ENCODE assay signal across 13 mouse cellular contexts in genomic region chr7:27631439-27631838, GRCm38 (mm10). TPM values are rescaled to one million over a fixed set of nuclear protein-coding genes. Genes with fewer than 3 reads are reported as not detected.
"Had no signal": no experiment of that assay in that cellular context is flagged by ENCODE, and none has a peak within 500 bp of the region (broad histone marks: within the 10 kb centered on the region; RNA-seq: fewer than 3 reads in every experiment).

No protein-coding gene starts in this region.

- DNase-seq: kidney, postnatal 25 days; layer of hippocampus, adult 9-11 months; liver, embryonic 13.5 days; lung, adult 2 months; lung, postnatal 14 days; lung, postnatal 4 days; midbrain, embryonic 14.5 days; right cerebral cortex, postnatal 25 days; spleen, adult 18-20 months; thymus, postnatal 25 days had no signal

RNA-seq across cellular contexts. Expression of gene Ttc9b, which starts 22.3 kb away (rescaled TPM):
- total RNA-seq: liver, adult 2 months; megakaryocyte progenitor cell, adult 5-6 weeks; megakaryocyte-erythroid progenitor cell, adult 5-6 weeks had no signal
